In genomic region chr9:121319323-121319966, GRCm38 (mm10) we compare ENCODE assay signal across 11 mouse cellular contexts. TPM values are rescaled to one million over a fixed set of nuclear protein-coding genes. Genes with fewer than 3 reads are reported as not detected.
DNase-seq lines count a peak whose midpoint lies in the region; ATAC-seq and TF ChIP-seq lines count a peak whose summit lies in the region.
"Had no signal": no experiment of that assay in that cellular context is flagged by ENCODE, and none has a peak within 500 bp of the region (broad histone marks: within the 10 kb centered on the region; RNA-seq: fewer than 3 reads in every experiment).

No protein-coding gene starts in this region.

- H3K9ac ChIP-seq in forebrain, embryonic 14.5 days (ENCODE audit: low read length): 0 out of 2 replicates have a peak overlapping the region, but pooled peaks have one; percentile 17
- no peak overlapping the region for H3K9ac ChIP-seq in neural tube, embryonic 15.5 days (replicated peaks)

- H3K27me3 ChIP-seq in forebrain, embryonic 14.5 days (replicated peaks; ENCODE audit: control insufficient read depth, insufficient read depth, low read length): no peaks in the 10 kb centered on the region
- no peaks in the 10 kb centered on the region for H3K27me3 ChIP-seq in neural tube, embryonic 15.5 days (replicated peaks)
- H3K27me3 ChIP-seq: Patski had no signal

- DNase-seq in left cerebral cortex, adult 2 months (ENCODE audit: extremely low spot score in 1 of 2, low spot score in 2 of 2): peak in 1 of 2 experiments; percentile 37
- no peak for DNase-seq in left cerebral cortex, postnatal 4 days
- peak; percentile 77 for DNase-seq in forebrain, embryonic 14.5 days (ENCODE audit: low spot score)
- peak; percentile 50 to 86 for DNase-seq in left cerebral cortex, postnatal 25 days (ENCODE audit: low spot score in 2 of 2)
- no peak for DNase-seq in adrenal gland, postnatal 10 days
- DNase-seq in layer of hippocampus, postnatal 36 days: no peak
- DNase-seq: cerebellum, adult 8-10 months; lung, postnatal 36 days; spleen, adult 18-20 months had no signal

- TF ChIP-seq CTCF in left cerebral cortex, adult 2 months (IDR thresholded peaks at IDR 0.05): no peak

- ATAC-seq in forebrain, embryonic 14.5 days: peak; percentile 68
- peak; percentile 28; the same call in 1 of the 2 replicates for ATAC-seq in neural tube, embryonic 15.5 days (ENCODE audit: low FRiP score)
- ATAC-seq: Patski had no signal

- peaks cover 33% of the 10 kb centered on the region for H3K4me1 ChIP-seq in forebrain, embryonic 14.5 days (ENCODE audit: control insufficient read depth, insufficient read depth, low read length)
- H3K4me1 ChIP-seq in neural tube, embryonic 15.5 days: peaks cover 46% of the 10 kb centered on the region

- WGBS in forebrain, embryonic 14.5 days: 32% methylated on average over 10 of the region's 10 CpGs
- WGBS in neural tube, embryonic 15.5 days: 43% methylated on average over 10 of the region's 10 CpGs

- H3K9me3 ChIP-seq in forebrain, embryonic 14.5 days (replicated peaks; ENCODE audit: control insufficient read depth, low read length): no peaks in the 10 kb centered on the region
- H3K9me3 ChIP-seq in neural tube, embryonic 15.5 days (replicated peaks): no peaks in the 10 kb centered on the region

- no peak overlapping the region for H3K4me3 ChIP-seq in left cerebral cortex, adult 2 months
- H3K4me3 ChIP-seq in forebrain, embryonic 14.5 days (ENCODE audit: low read depth, low read length): no peak overlapping the region
- H3K4me3 ChIP-seq in neural tube, embryonic 15.5 days (replicated peaks): no peak overlapping the region

- no peak overlapping the region for H3K4me2 ChIP-seq in forebrain, embryonic 14.5 days (ENCODE audit: low read length)
- H3K4me2 ChIP-seq in neural tube, embryonic 15.5 days: no peak overlapping the region

- peak overlapping the region; percentile 66 for H3K27ac ChIP-seq in left cerebral cortex, adult 2 months
- H3K27ac ChIP-seq in forebrain, embryonic 14.5 days (ENCODE audit: low read depth, low read length): peak overlapping the region; percentile 74
- peak overlapping the region; percentile 35; the same call in 1 of the 2 replicates for H3K27ac ChIP-seq in neural tube, embryonic 15.5 days (replicated peaks)

- 0 out of 2 replicates have a peak, but pooled peaks cover 9% of the 10 kb centered on the region for H3K36me3 ChIP-seq in forebrain, embryonic 14.5 days (ENCODE audit: control insufficient read depth, insufficient read depth, low read length)
- no peaks in the 10 kb centered on the region; the same call in 1 of the 2 replicates for H3K36me3 ChIP-seq in neural tube, embryonic 15.5 days

- intact Hi-C loops in left cerebral cortex, adult 2 months (cut with DNase I): loop anchor here (2.0 kb wide), 1 partner anchor 29 kb away; no protein-coding TSS in a partner anchor
- intact Hi-C loops in left cerebral cortex, postnatal 4 days (cut with DNase I): no loop called here
- intact Hi-C loops in left cerebral cortex, postnatal 25 days (cut with DNase I): no loop called here

RNA-seq across cellular contexts. Expression of gene Trak1, which starts 22.1 kb away (rescaled TPM):
- total RNA-seq in left cerebral cortex, adult 2 months (2021): 100 to 1,000 TPM; 247 to 298 TPM
- total RNA-seq in left cerebral cortex, postnatal 4 days (2021): 100 to 1,000 TPM; 208 to 215 TPM
- 40.3 and 58.5 TPM in 2 replicates for polyA plus RNA-seq in forebrain, embryonic 14.5 days (2014; fragmentation: Nextera tagmentation; extraction: Ambion mirVana)
- total RNA-seq in left cerebral cortex, postnatal 25 days (2021): 100 to 1,000 TPM; 240 to 249 TPM
- 50.9 and 52.9 TPM in 2 replicates for polyA plus RNA-seq in neural tube, embryonic 15.5 days (2015; fragmentation: Nextera tagmentation; extraction: Ambion mirVana)
- 100 to 1,000 TPM in 1 of 2 experiments, 10 to 100 TPM in 1; 84.0 to 117 TPM for total RNA-seq in adrenal gland, postnatal 10 days (2021)
- total RNA-seq in layer of hippocampus, postnatal 36 days (2021): 100 to 1,000 TPM; 235 to 247 TPM

RNA-seq across cellular contexts. Expression of gene Ulk4, which starts 42.4 kb away (rescaled TPM):
- total RNA-seq in left cerebral cortex, adult 2 months (2021): 1 to 10 TPM; 9.2 to 9.9 TPM
- total RNA-seq in left cerebral cortex, postnatal 4 days (2021): 1 to 10 TPM; 7.9 to 8.0 TPM
- 105 and 131 TPM in 2 replicates for polyA plus RNA-seq in forebrain, embryonic 14.5 days (2014; fragmentation: Nextera tagmentation; extraction: Ambion mirVana)
- 1 to 10 TPM; 7.4 to 9.1 TPM for total RNA-seq in left cerebral cortex, postnatal 25 days (2021)
- 62.5 and 71.2 TPM in 2 replicates for polyA plus RNA-seq in neural tube, embryonic 15.5 days (2015; fragmentation: Nextera tagmentation; extraction: Ambion mirVana)
- 1 to 10 TPM; 1.6 to 3.5 TPM for total RNA-seq in adrenal gland, postnatal 10 days (2021)
- 10 to 100 TPM in 1 of 2 experiments, 1 to 10 TPM in 1; 7.2 to 10.6 TPM for total RNA-seq in layer of hippocampus, postnatal 36 days (2021)

Comparison
In these comparisons a context has a peak if more than half of its experiments do, and no peak if none do; other contexts are left out.
1. DNase-seq: peak in forebrain, embryonic 14.5 days (single experiment) and left cerebral cortex, postnatal 25 days (2 of 2); none in left cerebral cortex, postnatal 4 days (single experiment), adrenal gland, postnatal 10 days (single experiment) and layer of hippocampus, postnatal 36 days (0 of 2).
2. Peak in every context shown above with its lines, with median percentiles within 50 percentile points of each other: H3K27ac ChIP-seq.